Mouse (Mus musculus) cerebellum, adult 11 months (tissue): Measurements from ENCODE around the gene Spata17.

Source experiments
- DNase-seq: peaks from one replicate; pipeline ENCODE4 v3.0.0; 2022

Spata17 gene

GRCm38 (mm10) chr1:187215181-187216116, at the start of gene Spata17, which contains the start of gene Gpatch2:
Gene Spata17 (minus strand): TSS chr1:187215465.
Gene Gpatch2 (plus strand): TSS chr1:187215508.
- DNase-seq: peak; percentile 65

GRCm38 (mm10) chr1:187258756-187259155, 43.5 kb upstream of the Spata17 start:
- DNase-seq: no peak

- no peak for DNase-seq
Measured at GRCm38 (mm10) chr1:187250741-187251262, 35.5 kb upstream of the Spata17 start.

GRCm38 (mm10) chr1:187244734-187245133, 29.5 kb upstream of the Spata17 start:
- DNase-seq: no peak

- no peak for DNase-seq
Measured at GRCm38 (mm10) chr1:187241329-187241728, 26.1 kb upstream of the Spata17 start.

- DNase-seq: no peak
Measured at GRCm38 (mm10) chr1:187240304-187240703, 25.0 kb upstream of the Spata17 start.

- no peak for DNase-seq
Measured at GRCm38 (mm10) chr1:187238061-187238460, 22.8 kb upstream of the Spata17 start.

GRCm38 (mm10) chr1:187236296-187236695, 21.0 kb upstream of the Spata17 start:
- no peak for DNase-seq

- DNase-seq: no peak
Measured at GRCm38 (mm10) chr1:187235161-187235560, 19.9 kb upstream of the Spata17 start.

GRCm38 (mm10) chr1:187232996-187233615, 17.8 kb upstream of the Spata17 start:
- peak; percentile 34 for DNase-seq

- DNase-seq: no peak
Measured at GRCm38 (mm10) chr1:187232196-187232955, 17.1 kb upstream of the Spata17 start.

- DNase-seq: no peak
Measured at GRCm38 (mm10) chr1:187230255-187230654, 15.0 kb upstream of the Spata17 start.

GRCm38 (mm10) chr1:187228414-187229146, 13.3 kb upstream of the Spata17 start:
- DNase-seq: no peak

GRCm38 (mm10) chr1:187226328-187227025, 11.2 kb upstream of the Spata17 start:
- no peak for DNase-seq

GRCm38 (mm10) chr1:187220756-187221155, 5.5 kb upstream of the Spata17 start:
- DNase-seq: no peak

- DNase-seq: no peak
Measured at GRCm38 (mm10) chr1:187216620-187217410, 1.6 kb upstream of the Spata17 start.

- no peak for DNase-seq
Measured at GRCm38 (mm10) chr1:187210736-187211135, 4.5 kb downstream of the Spata17 start.

GRCm38 (mm10) chr1:187209496-187209895, 5.8 kb downstream of the Spata17 start:
- DNase-seq: no peak

- no peak for DNase-seq
Measured at GRCm38 (mm10) chr1:187205506-187205905, 9.8 kb downstream of the Spata17 start.

- DNase-seq: no peak
Measured at GRCm38 (mm10) chr1:187178546-187178945, 36.7 kb downstream of the Spata17 start.

- no peak for DNase-seq
Measured at GRCm38 (mm10) chr1:187175991-187176390, 39.3 kb downstream of the Spata17 start.
